Comparison of ENCODE assay signal across 8 mouse cellular contexts in the genomic region with DNA sequence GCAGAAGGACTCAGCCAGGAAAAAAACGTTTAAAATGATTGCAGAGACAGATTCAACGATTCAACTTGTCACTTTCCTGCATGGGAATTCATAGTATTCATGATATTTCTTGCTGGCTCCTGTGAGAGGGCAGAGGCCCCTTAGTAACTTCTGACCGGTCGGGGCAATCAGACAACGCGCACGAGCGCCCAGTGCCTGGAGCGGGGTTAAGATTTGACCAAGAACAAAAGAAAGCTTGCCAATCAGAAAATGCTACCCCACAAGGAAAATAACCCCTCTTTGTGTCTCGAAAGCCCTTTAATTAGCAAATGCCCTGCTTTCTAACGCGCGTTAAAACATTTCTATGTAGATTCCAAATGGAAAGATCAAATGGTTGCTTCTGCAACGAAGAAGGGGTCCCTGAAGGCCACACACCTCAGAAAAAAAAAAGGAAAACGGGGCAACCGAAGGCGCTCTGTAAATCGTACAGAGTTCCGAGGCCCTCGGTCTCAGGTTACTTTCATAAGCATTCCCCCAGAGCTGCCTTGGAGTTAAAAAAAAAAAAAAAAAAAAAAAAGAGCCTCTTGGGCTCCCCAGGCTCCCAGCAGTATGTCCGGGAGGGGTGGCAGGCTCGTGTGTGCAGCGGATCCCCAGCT. TPM values are rescaled to one million over a fixed set of nuclear protein-coding genes. Genes with fewer than 3 reads are reported as not detected.
DNase-seq lines count a peak whose midpoint lies in the region; ATAC-seq lines count a peak whose summit lies in the region.

No protein-coding gene starts in this region.

- H3K9me3 ChIP-seq in erythroblast, embryonic 14.5 days (ENCODE audit: control insufficient read depth, low read length), result no peaks in the 10 kb centered on the region
- no peaks in the 10 kb centered on the region for H3K9me3 ChIP-seq in heart, embryonic 13.5 days
- H3K9me3 ChIP-seq in limb, embryonic 10.5 days (replicated peaks), result no peaks in the 10 kb centered on the region
- H3K9me3 ChIP-seq in neural tube, embryonic 12.5 days, result no peaks in the 10 kb centered on the region

- peak; percentile 34 for DNase-seq in Muller cell, postnatal 12 days (ENCODE audit: inconsistent ontology term)
- peak; percentile 71 for DNase-seq in limb, embryonic 10.5 days (ENCODE audit: low spot score)
- no peak for DNase-seq in layer of hippocampus, adult 9-10 months (ENCODE audit: low spot score)
- no peak for DNase-seq in layer of hippocampus, postnatal 25 days (ENCODE audit: extremely low spot score in 1 of 2, low spot score in 1 of 2)

- H3K4me3 ChIP-seq in erythroblast, embryonic 14.5 days (replicated peaks), result peak overlapping the region; percentile 68
- peak overlapping the region; percentile 61 for H3K4me3 ChIP-seq in heart, embryonic 13.5 days
- peak overlapping the region; percentile 88 for H3K4me3 ChIP-seq in limb, embryonic 10.5 days
- peak overlapping the region; percentile 65 for H3K4me3 ChIP-seq in neural tube, embryonic 12.5 days

- H3K4me1 ChIP-seq in erythroblast, embryonic 14.5 days (ENCODE audit: control insufficient read depth), result peaks cover 40% of the 10 kb centered on the region
- peaks cover 43% of the 10 kb centered on the region for H3K4me1 ChIP-seq in heart, embryonic 13.5 days
- peaks cover 48% of the 10 kb centered on the region for H3K4me1 ChIP-seq in limb, embryonic 10.5 days
- H3K4me1 ChIP-seq in neural tube, embryonic 12.5 days, result peaks cover 31% of the 10 kb centered on the region

- peak overlapping the region; percentile 77 for H3K9ac ChIP-seq in heart, embryonic 13.5 days
- peak overlapping the region; percentile 5; the same call in 1 of the 2 replicates for H3K9ac ChIP-seq in neural tube, embryonic 12.5 days

- peak overlapping the region; percentile 90 for H3K4me2 ChIP-seq in heart, embryonic 13.5 days
- H3K4me2 ChIP-seq in neural tube, embryonic 12.5 days (replicated peaks), result peak overlapping the region; percentile 98

- ATAC-seq in erythroblast, adult 5-6 weeks (replicated peaks; ENCODE audit: low FRiP score, poor library complexity, severe bottlenecking), result no peak
- 0 out of 2 replicates have a peak, but pooled peaks have one; percentile 9 for ATAC-seq in heart, embryonic 13.5 days (ENCODE audit: extremely low read depth, insufficient number of reproducible peaks, low FRiP score, low TSS enrichment)
- ATAC-seq in neural tube, embryonic 12.5 days (ENCODE audit: low FRiP score, low read depth), result no peak

- H3K27ac ChIP-seq in heart, embryonic 13.5 days (replicated peaks), result peak overlapping the region; percentile 86
- H3K27ac ChIP-seq in limb, embryonic 10.5 days, result peak overlapping the region; percentile 96
- H3K27ac ChIP-seq in neural tube, embryonic 12.5 days, result no peak overlapping the region

- peaks cover 2% of the 10 kb centered on the region; the same call in 1 of the 2 replicates for H3K36me3 ChIP-seq in erythroblast, embryonic 14.5 days (ENCODE audit: control insufficient read depth)
- H3K36me3 ChIP-seq in heart, embryonic 13.5 days, result no peaks in the 10 kb centered on the region
- H3K36me3 ChIP-seq in limb, embryonic 10.5 days, result peaks cover 17% of the 10 kb centered on the region
- H3K36me3 ChIP-seq in neural tube, embryonic 12.5 days, result no peaks in the 10 kb centered on the region

- H3K27me3 ChIP-seq in erythroblast, embryonic 14.5 days (ENCODE audit: control insufficient read depth), result peaks cover 38% of the 10 kb centered on the region
- H3K27me3 ChIP-seq in heart, embryonic 13.5 days (replicated peaks), result peaks cover 64% of the 10 kb centered on the region
- no peaks in the 10 kb centered on the region for H3K27me3 ChIP-seq in limb, embryonic 10.5 days (ENCODE audit: low read depth, poor library complexity, severe bottlenecking)
- no peaks in the 10 kb centered on the region for H3K27me3 ChIP-seq in neural tube, embryonic 12.5 days (replicated peaks)

- 4% methylated on average over 23 of the region's 23 CpGs for WGBS in heart, embryonic 13.5 days
- WGBS in limb, embryonic 10.5 days, result under 1% methylated on average over 23 of the region's 23 CpGs
- under 1% methylated on average over 23 of the region's 23 CpGs for WGBS in neural tube, embryonic 12.5 days

RNA-seq across cellular contexts. Expression of gene Fzd7, which starts 1.3 kb away (rescaled TPM):
- 0.02 TPM in 2 replicates for polyA plus RNA-seq in erythroblast, embryonic 14.5 days (2012)
- total RNA-seq in erythroblast, adult 5-6 weeks (2015; ENCODE audit: low replicate concordance), result 1.7 and 3.1 TPM in 2 replicates
- total RNA-seq in erythroblast, adult 5-6 weeks (2017; ENCODE audit: low replicate concordance), result 0.28 and 0.43 TPM in 2 replicates
- 3.0 and 3.5 TPM in 2 replicates for polyA plus RNA-seq in heart, embryonic 13.5 days (2015; fragmentation: Nextera tagmentation; extraction: Ambion mirVana)
- polyA plus RNA-seq in limb, embryonic 10.5 days (2016; fragmentation: Nextera tagmentation; extraction: Ambion mirVana), result 13.2 and 13.5 TPM in 2 replicates
- 17.4 and 18.3 TPM in 2 replicates for polyA plus RNA-seq in neural tube, embryonic 12.5 days (2016; fragmentation: Nextera tagmentation; extraction: Ambion mirVana)
- total RNA-seq in layer of hippocampus, postnatal 25 days (2021), result 1 to 10 TPM; 5.5 to 6.1 TPM

RNA-seq across cellular contexts. Expression of gene Gm973, which starts 35.1 kb away (rescaled TPM):
- not detected in 2 replicates for polyA plus RNA-seq in erythroblast, embryonic 14.5 days (2012)
- not detected in 2 replicates for total RNA-seq in erythroblast, adult 5-6 weeks (2015; ENCODE audit: low replicate concordance)
- total RNA-seq in erythroblast, adult 5-6 weeks (2017; ENCODE audit: low replicate concordance), result 7.0 TPM in 1 of 2 replicates, not detected in the other
- polyA plus RNA-seq in heart, embryonic 13.5 days (2015; fragmentation: Nextera tagmentation; extraction: Ambion mirVana), result 0.48 TPM in 1 of 2 replicates, not detected in the other
- 0.18 and 0.55 TPM in 2 replicates for polyA plus RNA-seq in limb, embryonic 10.5 days (2016; fragmentation: Nextera tagmentation; extraction: Ambion mirVana)
- polyA plus RNA-seq in neural tube, embryonic 12.5 days (2016; fragmentation: Nextera tagmentation; extraction: Ambion mirVana), result 3.5 and 5.0 TPM in 2 replicates
- total RNA-seq in layer of hippocampus, postnatal 25 days (2021), result 10 to 100 TPM in 1 of 2 experiments, 1 to 10 TPM in 1; 8.0 to 13.6 TPM

Comparison
In these comparisons a context has a peak if more than half of its experiments do, and no peak if none do; other contexts are left out.
1. DNase-seq: peak in Muller cell, postnatal 12 days (single experiment) and limb, embryonic 10.5 days (single experiment); none in layer of hippocampus, adult 9-10 months (single experiment) and layer of hippocampus, postnatal 25 days (0 of 2).
2. Peak in every context shown above with its lines, with median percentiles within 50 percentile points of each other: H3K4me3 ChIP-seq.